Mouse (Mus musculus): ENCODE results near the gene Sema4c.

GRCm38 (mm10) chr1:36598411-36598810 lies 40.3 kb upstream of the Sema4c start:
- TF ChIP-seq CTCF (IDR thresholded peaks at IDR 0.05) (no peak), EP300 (IDR thresholded peaks at IDR 0.05) (no peak)
